In genomic region chr4:27945768-27946167, GRCm38 (mm10) we compare ENCODE assay signal across 17 mouse cellular contexts.
"Had no signal": no experiment of that assay in that cellular context is flagged by ENCODE, and none has a peak within 500 bp of the region (broad histone marks: within the 10 kb centered on the region; RNA-seq: fewer than 3 reads in every experiment).

No protein-coding gene starts in this region.

- H3K4me3 ChIP-seq: liver, embryonic 15.5 days; lung, embryonic 15.5 days; megakaryocyte, embryonic 14.5 days; midbrain, embryonic 15.5 days; neural tube, embryonic 12.5 days; stomach, embryonic 15.5 days had no signal

- H3K4me1 ChIP-seq: liver, embryonic 15.5 days; lung, embryonic 15.5 days; megakaryocyte, embryonic 14.5 days; neural tube, embryonic 12.5 days; stomach, embryonic 15.5 days had no signal

- H3K27ac ChIP-seq: liver, embryonic 15.5 days; lung, embryonic 15.5 days; macrophage; midbrain, embryonic 15.5 days; neural tube, embryonic 12.5 days; stomach, embryonic 15.5 days; stomach, postnatal 0 days had no signal

- H3K9me3 ChIP-seq: liver, embryonic 15.5 days; lung, embryonic 15.5 days; megakaryocyte, embryonic 14.5 days; midbrain, embryonic 15.5 days; neural tube, embryonic 12.5 days; stomach, embryonic 15.5 days had no signal

- H3K36me3 ChIP-seq: liver, embryonic 15.5 days; lung, embryonic 15.5 days; midbrain, embryonic 15.5 days; neural tube, embryonic 12.5 days; stomach, embryonic 15.5 days had no signal

- H3K4me2 ChIP-seq: liver, embryonic 15.5 days; lung, embryonic 15.5 days; midbrain, embryonic 15.5 days; neural tube, embryonic 12.5 days; stomach, embryonic 15.5 days had no signal

- ATAC-seq: liver, postnatal 0 days; lung, postnatal 0 days; midbrain, embryonic 15.5 days had no signal

- H3K9ac ChIP-seq: liver, embryonic 15.5 days; liver, postnatal 0 days; lung, embryonic 15.5 days; midbrain, embryonic 15.5 days; neural tube, embryonic 12.5 days; stomach, embryonic 15.5 days had no signal

- H3K27me3 ChIP-seq: liver, embryonic 15.5 days; lung, embryonic 15.5 days; megakaryocyte, embryonic 14.5 days; neural tube, embryonic 12.5 days; stomach, embryonic 15.5 days had no signal

- DNase-seq: liver, postnatal 0 days; lung, adult 2 months; lung, postnatal 14 days; lung, postnatal 36 days; right cerebral cortex, postnatal 14 days; thymus, adult 2 months; thymus, postnatal 25 days; thymus, postnatal 4 days had no signal
